Mouse (Mus musculus): ENCODE measurements around the gene Ankfn1.

Gene Ankfn1

GRCm38 (mm10) chr11:89381782-89382633, 395.4 kb downstream of the Ankfn1 start:
- DNase-seq (ENCODE audit: low read depth in 2 of 2, low spot score in 2 of 2): no peak

GRCm38 (mm10) chr11:89370941-89371340, 406.5 kb downstream of the Ankfn1 start:
- no peak for DNase-seq (ENCODE audit: low read depth in 2 of 2, low spot score in 2 of 2)

- no peak for DNase-seq (ENCODE audit: low read depth in 2 of 2, low spot score in 2 of 2)
These were observed 407.1 kb downstream of the Ankfn1 start for GRCm38 (mm10) chr11:89370373-89370772.

GRCm38 (mm10) chr11:89363981-89364380, 413.5 kb downstream of the Ankfn1 start:
- DNase-seq (ENCODE audit: low read depth in 2 of 2, low spot score in 2 of 2): no peak

- no peak for DNase-seq (ENCODE audit: low read depth in 2 of 2, low spot score in 2 of 2)
These were observed 416.6 kb downstream of the Ankfn1 start for GRCm38 (mm10) chr11:89360895-89361294.

- DNase-seq (ENCODE audit: low read depth in 2 of 2, low spot score in 2 of 2): no peak
These were observed 418.9 kb downstream of the Ankfn1 start for GRCm38 (mm10) chr11:89358546-89358945.

GRCm38 (mm10) chr11:89356479-89356878, 421.0 kb downstream of the Ankfn1 start:
- no peak for DNase-seq (ENCODE audit: low read depth in 2 of 2, low spot score in 2 of 2)

GRCm38 (mm10) chr11:89356018-89356417, 421.4 kb downstream of the Ankfn1 start:
- DNase-seq (ENCODE audit: low read depth in 2 of 2, low spot score in 2 of 2): no peak

- no peak for DNase-seq (ENCODE audit: low read depth in 2 of 2, low spot score in 2 of 2)
These were observed 437.2 kb downstream of the Ankfn1 start for GRCm38 (mm10) chr11:89340238-89340637.
